Mouse (Mus musculus): ENCODE results near the gene Ndufs7. TPM values are rescaled to one million over a fixed set of nuclear protein-coding genes. Genes with fewer than 3 reads are reported as not detected.
"Not testable (repeated sequence)": the region's sequence is repeated elsewhere in the genome, so short reads cannot be mapped to it uniquely, and the experiment has no call there.

Ndufs7 gene
- polyA plus RNA-seq, 1 experiment from 2014 or later, result 605 TPM

DNA sequence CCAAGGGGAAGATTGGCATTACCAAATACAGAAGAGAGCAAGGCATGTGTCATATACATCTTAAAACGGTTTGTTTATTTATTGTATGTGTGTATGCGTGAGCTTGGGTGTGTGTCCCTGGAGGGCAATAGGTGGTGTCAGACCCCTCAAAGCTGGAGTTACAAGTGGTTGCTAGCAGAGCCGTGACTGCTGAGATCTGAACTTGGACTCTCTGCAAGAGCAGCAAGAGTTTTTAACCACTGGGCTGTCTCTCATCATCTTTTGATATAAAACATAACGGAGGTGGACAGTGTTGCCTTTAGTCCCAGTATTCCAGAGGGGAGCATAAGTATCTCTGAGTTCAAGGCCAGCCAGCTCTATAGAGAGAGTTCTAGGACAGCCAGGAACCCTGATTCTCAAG, 40.7 kb upstream of the Ndufs7 start:
- Histone ChIP-seq H3K9me3 (ENCODE audit: control insufficient read depth) (no peaks in the 10 kb centered on the region), H3K9ac (ENCODE audit: low read depth, low read length) (no peak overlapping the region), H3K4me2 (replicated peaks; ENCODE audit: low read depth) (no peak overlapping the region), H3K27me3 (replicated peaks; ENCODE audit: control insufficient read depth, insufficient read depth, low read length) (no peaks in the 10 kb centered on the region), H3K4me1 (replicated peaks; ENCODE audit: control insufficient read depth, insufficient read depth, low read length) (no peaks in the 10 kb centered on the region), H3K4me3 (ENCODE audit: low read depth, low read length) (no peak overlapping the region), H3K27ac (ENCODE audit: low read depth, low read length) (no peak overlapping the region), H3K36me3 (ENCODE audit: control insufficient read depth, insufficient read depth) (no peaks in the 10 kb centered on the region)
- no peak for ATAC-seq
- TF ChIP-seq CTCF (IDR thresholded peaks at IDR 0.05; ENCODE audit: low read depth), result no peak
- WGBS, result 77% methylated on average over 4 of the region's 4 CpGs

DNA sequence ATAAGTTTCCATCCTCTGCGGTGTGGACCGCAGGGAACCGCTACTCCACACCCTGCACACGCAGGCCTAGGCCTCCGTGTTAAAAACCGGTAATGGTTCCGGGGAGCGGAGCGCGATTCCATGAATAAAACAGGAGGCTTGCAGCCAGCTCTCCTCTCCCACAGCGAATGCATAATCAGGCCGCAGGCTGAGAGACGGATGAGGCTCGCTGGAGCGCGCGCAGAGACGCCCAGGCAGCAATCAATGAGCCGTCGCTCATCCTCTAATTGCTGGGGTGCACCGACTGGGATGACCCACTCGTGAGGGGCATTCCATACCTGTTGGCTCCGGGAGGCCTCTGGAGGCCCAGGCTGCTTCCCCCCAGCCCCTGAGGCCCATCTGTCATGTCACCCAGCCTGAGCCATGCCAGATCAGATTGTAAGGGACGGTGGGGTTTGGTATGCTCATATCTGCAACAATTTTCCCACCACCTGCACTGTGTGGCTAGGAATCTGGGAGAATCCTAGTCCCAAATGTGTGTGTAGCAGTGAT, 40.0 kb upstream of the Ndufs7 start:
- Histone ChIP-seq H3K4me3 (ENCODE audit: low read depth, low read length) (no peak overlapping the region), H3K9me3 (ENCODE audit: control insufficient read depth) (no peaks in the 10 kb centered on the region), H3K36me3 (ENCODE audit: control insufficient read depth, insufficient read depth) (no peaks in the 10 kb centered on the region), H3K9ac (ENCODE audit: low read depth, low read length) (no peak overlapping the region), H3K27me3 (replicated peaks; ENCODE audit: control insufficient read depth, insufficient read depth, low read length) (no peaks in the 10 kb centered on the region), H3K4me2 (replicated peaks; ENCODE audit: low read depth) (no peak overlapping the region), H3K27ac (ENCODE audit: low read depth, low read length) (no peak overlapping the region), H3K4me1 (replicated peaks; ENCODE audit: control insufficient read depth, insufficient read depth, low read length) (no peaks in the 10 kb centered on the region)
- ATAC-seq, result no peak
- WGBS, result 27% methylated on average over 24 of the region's 24 CpGs
- no peak for TF ChIP-seq CTCF (IDR thresholded peaks at IDR 0.05; ENCODE audit: low read depth)

DNA sequence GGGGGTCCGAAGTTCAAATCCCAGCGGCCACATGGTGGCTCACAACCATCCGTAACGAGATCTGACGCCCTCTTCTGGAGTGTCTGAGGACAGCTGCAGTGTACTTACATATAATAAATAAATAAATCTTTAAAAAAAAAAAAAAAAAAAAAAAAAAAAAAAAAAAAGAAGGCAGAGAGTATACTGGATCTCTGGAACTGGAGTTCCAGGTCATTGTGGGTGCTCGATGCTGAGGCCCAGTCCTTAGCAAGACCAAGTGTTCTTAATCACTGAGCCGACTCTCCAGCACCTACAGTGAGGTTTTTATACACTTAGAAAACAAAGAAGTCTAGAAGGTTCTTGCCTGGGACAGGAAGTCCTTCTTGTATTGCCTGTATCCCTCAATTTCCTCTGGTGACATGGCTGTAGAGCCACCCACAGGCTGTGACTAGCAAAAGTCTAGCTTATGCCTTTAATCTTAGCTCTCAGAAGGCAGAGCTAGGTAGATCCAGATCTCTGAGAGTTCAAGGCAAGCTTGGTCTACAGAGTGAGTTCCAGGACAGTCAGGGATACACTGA, 37.3 kb upstream of the Ndufs7 start:
- not testable (repeated sequence) for H3K4me1 ChIP-seq (replicated peaks; ENCODE audit: control insufficient read depth, insufficient read depth, low read length); H3K9ac ChIP-seq (ENCODE audit: low read depth, low read length); ATAC-seq; H3K27ac ChIP-seq (ENCODE audit: low read depth, low read length); H3K4me2 ChIP-seq (replicated peaks; ENCODE audit: low read depth); H3K36me3 ChIP-seq (ENCODE audit: control insufficient read depth, insufficient read depth); H3K9me3 ChIP-seq (ENCODE audit: control insufficient read depth); H3K27me3 ChIP-seq (replicated peaks; ENCODE audit: control insufficient read depth, insufficient read depth, low read length); H3K4me3 ChIP-seq (ENCODE audit: low read depth, low read length)
- WGBS, result 78% methylated on average over 7 of the region's 7 CpGs

DNA sequence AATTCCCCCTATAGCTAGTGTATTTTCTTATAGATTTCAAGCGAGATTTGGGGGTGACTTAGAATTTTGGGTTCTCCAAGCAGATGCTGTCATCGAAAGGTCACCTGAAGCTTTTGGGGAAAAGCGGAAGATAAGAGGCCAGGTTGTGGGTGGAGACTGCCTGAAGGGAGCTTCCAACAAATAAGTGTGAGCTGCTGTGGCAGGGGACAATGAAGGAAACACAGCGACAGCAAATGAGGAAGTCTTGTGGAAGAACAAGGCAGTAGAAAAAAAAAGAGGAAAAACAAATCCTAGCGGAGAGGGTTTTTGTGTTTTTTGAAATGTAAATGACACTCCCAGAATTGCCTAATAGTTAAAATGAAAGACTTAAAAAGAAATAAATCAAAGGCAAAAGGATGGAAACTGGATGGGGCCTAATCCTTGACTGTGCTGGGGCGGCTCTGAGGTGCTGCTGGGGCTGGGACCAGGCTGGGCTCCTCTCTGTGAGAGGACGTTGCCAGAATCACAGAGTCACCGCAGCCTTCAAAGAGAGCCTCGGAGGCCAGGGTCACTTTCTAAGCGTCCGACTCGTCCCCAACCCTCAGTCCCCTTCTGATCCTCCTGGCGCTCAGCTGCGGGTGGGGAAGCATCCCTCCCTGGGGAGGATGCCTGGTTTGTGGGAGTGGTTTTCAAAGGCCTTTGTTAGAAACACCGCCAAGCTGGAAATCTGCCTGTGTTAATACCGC, 33.7 kb upstream of the Ndufs7 start:
- no peak overlapping the region for H3K4me3 ChIP-seq (ENCODE audit: low read depth, low read length)
- no peaks in the 10 kb centered on the region for H3K9me3 ChIP-seq (ENCODE audit: control insufficient read depth)
- H3K9ac ChIP-seq (ENCODE audit: low read depth, low read length), result no peak overlapping the region
- H3K4me2 ChIP-seq (replicated peaks; ENCODE audit: low read depth), result no peak overlapping the region
- no peak overlapping the region for H3K27ac ChIP-seq (ENCODE audit: low read depth, low read length)
- 44% methylated on average over 16 of the region's 16 CpGs for WGBS
- no peak for TF ChIP-seq CTCF (IDR thresholded peaks at IDR 0.05; ENCODE audit: low read depth)
- no peaks in the 10 kb centered on the region for H3K36me3 ChIP-seq (ENCODE audit: control insufficient read depth, insufficient read depth)
- ATAC-seq, result no peak
- no peaks in the 10 kb centered on the region for H3K27me3 ChIP-seq (replicated peaks; ENCODE audit: control insufficient read depth, insufficient read depth, low read length)
- no peaks in the 10 kb centered on the region for H3K4me1 ChIP-seq (replicated peaks; ENCODE audit: control insufficient read depth, insufficient read depth, low read length)

DNA sequence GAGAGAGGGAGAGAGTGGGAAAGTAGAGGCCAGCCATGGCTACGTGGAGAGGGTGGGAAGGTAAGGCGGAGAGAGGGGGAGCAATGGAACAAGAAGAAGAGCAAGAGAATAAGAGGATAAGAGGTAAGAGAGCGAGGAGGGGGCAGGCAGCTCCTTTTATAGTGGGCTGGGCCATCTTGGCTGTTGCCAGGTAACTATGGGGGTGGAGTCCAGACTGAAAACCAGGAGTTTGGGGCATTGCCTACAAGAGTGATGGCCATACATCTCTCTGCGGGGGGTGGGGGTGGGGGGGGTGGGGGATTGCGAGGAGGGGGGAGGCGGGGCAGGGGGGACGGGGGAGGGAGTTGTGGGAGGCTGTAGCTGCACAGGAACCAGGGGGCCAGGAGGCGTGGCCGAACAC, 28.2 kb upstream of the Ndufs7 start:
- 42% methylated on average over 7 of the region's 9 CpGs for WGBS

DNA sequence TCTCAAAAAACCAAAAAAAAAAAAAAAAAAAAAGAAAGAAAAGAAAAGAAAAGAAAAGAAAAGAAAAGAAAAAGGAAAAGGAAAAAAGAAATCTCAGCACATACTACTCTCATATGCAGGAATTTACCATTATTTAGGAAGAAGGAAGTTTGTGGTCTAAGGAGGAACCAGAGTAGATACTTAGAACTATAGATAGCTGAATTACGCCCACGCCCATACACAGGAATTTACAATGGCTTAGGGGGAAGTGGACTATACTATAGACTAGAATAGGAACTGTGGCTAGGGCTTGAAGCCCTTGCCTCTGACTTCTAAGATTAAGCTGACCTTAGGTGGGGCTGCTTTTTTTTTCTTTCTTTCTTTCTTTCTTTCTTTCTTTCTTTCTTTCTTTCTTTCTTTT, 25.8 kb upstream of the Ndufs7 start:
- H3K27me3 ChIP-seq (replicated peaks; ENCODE audit: control insufficient read depth, insufficient read depth, low read length); H3K9ac ChIP-seq (ENCODE audit: low read depth, low read length); H3K4me3 ChIP-seq (ENCODE audit: low read depth, low read length); H3K4me2 ChIP-seq (replicated peaks; ENCODE audit: low read depth); H3K4me1 ChIP-seq (replicated peaks; ENCODE audit: control insufficient read depth, insufficient read depth, low read length); H3K27ac ChIP-seq (ENCODE audit: low read depth, low read length); ATAC-seq; H3K9me3 ChIP-seq (ENCODE audit: control insufficient read depth); H3K36me3 ChIP-seq (ENCODE audit: control insufficient read depth, insufficient read depth): not testable (repeated sequence)
- WGBS, result 67% methylated on average over 2 of the region's 2 CpGs

More for the DNA sequence above, 28.2 kb upstream of the Ndufs7 start:
- Histone ChIP-seq H3K27me3 (replicated peaks; ENCODE audit: control insufficient read depth, insufficient read depth, low read length) (no peaks in the 10 kb centered on the region), H3K27ac (ENCODE audit: low read depth, low read length) (no peak overlapping the region), H3K9ac (ENCODE audit: low read depth, low read length) (no peak overlapping the region), H3K36me3 (ENCODE audit: control insufficient read depth, insufficient read depth) (no peaks in the 10 kb centered on the region), H3K4me3 (ENCODE audit: low read depth, low read length) (no peak overlapping the region), H3K4me1 (replicated peaks; ENCODE audit: control insufficient read depth, insufficient read depth, low read length) (no peaks in the 10 kb centered on the region), H3K4me2 (replicated peaks; ENCODE audit: low read depth) (no peak overlapping the region), H3K9me3 (ENCODE audit: control insufficient read depth) (no peaks in the 10 kb centered on the region)
- ATAC-seq, result no peak
- no peak for TF ChIP-seq CTCF (IDR thresholded peaks at IDR 0.05; ENCODE audit: low read depth)

Data from intestine, postnatal 0 days (tissue).